Mouse (Mus musculus) layer of hippocampus, adult 8-10 months (tissue): ENCODE results near the gene Mchr1. TPM values are rescaled to one million over a fixed set of nuclear protein-coding genes. Genes with fewer than 3 reads are reported as not detected.
A peak's percentile ranks its signal among the peaks of the same experiment; 100 is the strongest.

Experiments
- DNase-seq, 2 experiments: peaks; one replicate each; pipeline ENCODE4 v3.0.0; 2022; ENCODE audit warnings: low spot score in 2 of 2
- total RNA-seq, 4 experiments: library from RNA; stranded (reverse); gene quantifications; 2 replicates each; pipeline ENCODE4 v1.2.4; 2022

The Mchr1 gene
- total RNA-seq, 4 experiments from 2014 or later = 19.3 to 25.1 (median 24.3) TPM

DNA sequence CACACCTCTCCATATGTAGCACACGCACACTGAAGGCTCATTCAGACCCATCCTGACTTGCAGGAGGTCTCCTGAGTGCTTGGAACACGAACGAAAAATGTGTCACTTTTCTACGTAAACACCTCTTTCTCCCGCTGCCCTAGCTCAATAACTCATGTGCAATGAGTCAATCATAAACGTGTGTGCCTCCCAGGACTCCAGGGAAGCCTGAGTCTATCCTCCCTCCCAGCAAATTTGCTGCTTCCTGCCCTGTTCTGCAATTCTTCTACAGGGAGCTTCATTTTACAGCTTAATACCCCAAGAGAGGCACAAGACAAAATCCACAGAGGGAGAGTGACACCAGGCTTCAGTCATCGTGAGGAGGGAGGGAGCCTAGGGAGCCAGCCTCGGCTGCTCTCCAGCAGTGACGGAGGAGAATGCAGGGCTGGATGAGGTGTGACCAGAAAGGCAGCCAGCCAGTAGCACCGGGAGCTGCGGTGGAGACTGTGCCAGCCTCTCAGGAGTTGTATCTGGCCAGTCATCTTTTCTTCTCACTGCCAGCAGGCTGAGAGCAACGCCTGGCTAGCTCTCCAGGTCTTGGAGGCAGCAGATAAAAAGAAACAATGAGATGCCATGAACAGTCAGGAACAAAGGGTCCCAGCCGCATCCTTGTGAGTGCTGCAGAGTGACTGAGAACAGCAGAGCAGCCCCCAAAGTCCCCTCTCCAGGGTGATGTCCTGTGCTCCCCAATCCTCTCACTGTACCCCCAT is 37.2 kb downstream of the Mchr1 start:
- DNase-seq = peak; percentile 39 to 40

- no peak for DNase-seq
Measured at GRCm38 (mm10) chr15:81273361-81273760, 38.1 kb downstream of the Mchr1 start.

DNA sequence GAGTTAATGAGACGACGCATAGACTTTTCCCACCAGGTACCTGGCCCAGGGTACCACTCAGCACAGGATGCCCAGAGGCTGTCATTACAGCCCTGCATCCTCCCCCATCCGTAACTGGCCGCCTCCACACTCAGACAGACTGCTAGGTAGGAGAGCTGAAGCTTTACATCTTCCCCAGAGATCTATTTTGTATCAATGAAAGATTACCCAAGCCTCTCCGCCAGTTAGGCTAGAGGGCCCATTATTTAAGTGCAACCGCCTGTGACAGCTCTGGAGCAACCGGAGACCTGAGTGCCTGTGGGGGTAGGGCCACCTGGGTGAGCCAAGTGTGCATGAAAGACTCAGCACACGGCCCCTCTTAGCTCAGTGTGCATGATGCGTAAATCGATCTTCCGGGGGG is 42.6 kb downstream of the Mchr1 start:
- DNase-seq = no peak

DNA sequence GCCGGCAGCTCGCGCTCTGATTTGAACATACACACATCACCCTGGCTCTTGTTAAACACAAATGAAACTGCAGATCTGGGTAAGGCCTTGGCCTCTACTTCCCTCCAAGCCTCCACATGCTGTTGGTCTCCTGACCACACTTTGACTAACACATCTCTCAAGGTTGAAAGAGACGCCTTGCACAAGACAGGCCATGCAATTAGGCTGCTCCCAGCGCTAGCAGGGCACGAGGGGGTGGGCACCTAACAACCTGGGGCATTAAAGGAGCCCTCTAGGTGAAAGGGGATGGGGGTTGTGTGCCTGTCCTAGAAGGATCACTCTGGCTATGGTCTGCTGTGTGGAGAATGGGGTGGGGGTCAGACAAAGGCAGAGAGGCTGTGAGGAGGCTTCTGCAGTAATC is 43.4 kb downstream of the Mchr1 start:
- DNase-seq = no peak

DNA sequence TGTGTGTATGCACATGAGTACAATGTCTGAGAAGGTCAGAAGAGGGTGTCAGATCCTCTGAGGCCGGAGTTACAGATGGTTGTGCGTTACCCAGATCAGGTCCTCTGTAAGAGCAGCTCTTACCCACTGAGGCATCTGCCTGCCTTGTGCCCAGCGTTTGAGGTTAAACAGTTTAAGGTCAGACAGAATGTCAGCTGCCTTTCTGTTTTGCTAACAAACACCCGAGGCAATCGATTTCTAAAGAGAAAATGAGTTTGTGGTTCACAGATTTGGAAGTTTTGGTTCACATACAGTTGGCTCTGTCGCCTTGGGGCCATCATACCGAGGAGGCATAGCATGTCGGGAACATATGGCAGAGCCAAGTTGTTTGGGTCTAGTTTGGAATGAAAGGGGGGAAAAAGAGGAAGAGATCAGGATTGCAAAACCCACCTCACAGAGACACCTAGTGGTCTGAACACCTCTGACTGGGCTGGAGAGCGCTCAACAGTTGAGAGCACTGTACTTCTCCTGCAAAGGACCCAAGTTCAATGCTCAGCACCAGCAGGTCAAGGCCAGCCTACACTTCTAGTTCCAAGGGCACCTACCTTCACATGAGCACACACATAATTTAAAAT is 48.9 kb downstream of the Mchr1 start:
- DNase-seq = no peak

Other genes starting within 250 kb of the Mchr1 start
- gene Mrtfa, start 44.7 kb upstream of the Mchr1 start, total RNA-seq = 100 to 1,000 TPM in 1 of 4 experiments, 10 to 100 TPM in 3; 79.9 to 100 (median 95.9) TPM
- gene Slc25a17, start 125.3 kb downstream of the Mchr1 start, total RNA-seq = 10 to 100 TPM; 40.9 to 46.8 (median 42.9) TPM
- gene St13, start 164.6 kb downstream of the Mchr1 start, total RNA-seq = 100 to 1,000 TPM; 158 to 183 (median 171) TPM
- 10 to 100 TPM; 15.5 to 19.3 (median 18.1) TPM for gene Xpnpep3, start 164.6 kb downstream of the Mchr1 start, total RNA-seq
- gene Dnajb7, start 172.8 kb downstream of the Mchr1 start, total RNA-seq = not detected
- gene Rbx1, start 230.8 kb downstream of the Mchr1 start, total RNA-seq = 100 to 1,000 TPM; 129 to 138 (median 132) TPM